9 mouse cellular contexts compared by ENCODE assay signal in the genomic region with DNA sequence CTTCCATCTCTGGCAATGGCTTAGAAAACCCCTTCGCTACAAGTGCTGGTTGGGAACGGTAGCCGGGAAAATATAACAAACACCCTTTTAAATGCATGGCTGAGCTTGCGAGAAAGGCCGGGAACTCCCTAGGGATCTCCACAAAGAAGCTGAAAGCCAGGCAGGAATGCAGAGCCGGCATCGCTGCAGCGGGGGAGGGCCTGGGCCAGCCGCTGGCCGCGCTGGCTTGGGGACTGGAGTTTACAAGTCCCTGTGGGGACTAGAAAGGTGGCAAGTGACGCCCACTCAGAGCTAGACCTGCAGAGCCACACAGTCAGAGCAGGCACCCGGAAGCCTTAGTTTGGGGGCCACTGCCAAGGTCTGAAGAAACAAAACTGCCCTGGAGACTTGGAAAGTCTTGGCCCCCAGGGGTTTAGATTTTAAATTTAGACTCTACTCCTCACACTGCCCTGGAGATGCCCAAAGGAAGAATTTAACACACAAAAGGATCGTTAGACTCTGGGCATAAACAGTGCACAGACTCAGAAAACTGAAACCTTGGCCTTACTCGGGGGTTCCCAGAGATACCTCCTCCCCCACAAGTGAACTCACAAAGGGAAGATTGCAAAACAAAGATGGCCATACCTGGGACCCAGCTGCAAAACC. TPM values are rescaled to one million over a fixed set of nuclear protein-coding genes. Genes with fewer than 3 reads are reported as not detected.
DNase-seq lines count a peak whose midpoint lies in the region; ATAC-seq and TF ChIP-seq lines count a peak whose summit lies in the region.
"Had no signal": no experiment of that assay in that cellular context is flagged by ENCODE, and none has a peak within 500 bp of the region (broad histone marks: within the 10 kb centered on the region; RNA-seq: fewer than 3 reads in every experiment).

No protein-coding gene starts in this region.

- no peak for TF ChIP-seq POLR2A in limb, embryonic 14.5 days (IDR thresholded peaks at IDR 0.05; ENCODE audit: borderline replicate concordance, extremely low read depth, insufficient read depth, insufficient read length)
- no peak for TF ChIP-seq POLR2A in cerebellum, adult 2 months (IDR thresholded peaks at IDR 0.05; ENCODE audit: borderline replicate concordance, insufficient read depth, low read length)

- peak; percentile 97 for DNase-seq in 3134 (ENCODE audit: extremely low read depth, insufficient read length, low spot score)
- DNase-seq in NIH3T3 (ENCODE audit: low read depth), result peak; percentile 89
- DNase-seq in limb, embryonic 14.5 days (ENCODE audit: low spot score), result peak; percentile 65
- DNase-seq in ovary, postnatal 10 days (ENCODE audit: low spot score), result peak; percentile 45
- DNase-seq in cerebellum, adult 2 months, result no peak

- peaks cover 21% of the 10 kb centered on the region for H3K4me1 ChIP-seq in forebrain, embryonic 15.5 days
- H3K4me1 ChIP-seq in hindbrain, embryonic 13.5 days (replicated peaks), result peaks cover 29% of the 10 kb centered on the region
- peaks cover 15% of the 10 kb centered on the region for H3K4me1 ChIP-seq in limb, embryonic 14.5 days (ENCODE audit: control insufficient read depth, insufficient read depth, low read length)
- no peaks in the 10 kb centered on the region for H3K4me1 ChIP-seq in cerebellum, adult 2 months (ENCODE audit: control insufficient read depth, insufficient read depth, low read length)

- no peaks in the 10 kb centered on the region for H3K27me3 ChIP-seq in forebrain, embryonic 15.5 days
- no peaks in the 10 kb centered on the region for H3K27me3 ChIP-seq in hindbrain, embryonic 13.5 days
- H3K27me3 ChIP-seq in limb, embryonic 14.5 days (ENCODE audit: control insufficient read depth, insufficient read depth, low read length), result no peaks in the 10 kb centered on the region
- H3K27me3 ChIP-seq in cerebellum, adult 2 months (ENCODE audit: control insufficient read depth, insufficient read depth, low read length), result no peaks in the 10 kb centered on the region

- H3K9ac ChIP-seq in forebrain, embryonic 15.5 days (replicated peaks), result peak overlapping the region; percentile 10
- H3K9ac ChIP-seq in hindbrain, embryonic 13.5 days, result peak overlapping the region; percentile 55
- H3K9ac ChIP-seq in limb, embryonic 14.5 days (ENCODE audit: low read depth, low read length, severe bottlenecking), result peak overlapping the region; percentile 26

- no peak for TF ChIP-seq CTCF in cerebellum, adult 2 months (IDR thresholded peaks at IDR 0.05; ENCODE audit: borderline replicate concordance, insufficient read depth, low read depth, low read length)

- ATAC-seq in forebrain, embryonic 15.5 days (replicated peaks), result peak; percentile 83
- peak; percentile 68; the same call in 1 of the 2 replicates for ATAC-seq in hindbrain, embryonic 13.5 days (ENCODE audit: low FRiP score)
- peak; percentile 60; the same call in 1 of the 2 replicates for ATAC-seq in limb, embryonic 14.5 days (ENCODE audit: low FRiP score, low read depth)
- ATAC-seq in megakaryocyte-erythroid progenitor cell, adult 5-6 weeks (replicated peaks; ENCODE audit: low FRiP score, low TSS enrichment, poor library complexity, severe bottlenecking), result no peak

- H3K9me3 ChIP-seq in forebrain, embryonic 15.5 days, result 0 out of 2 replicates have a peak, but pooled peaks cover 5% of the 10 kb centered on the region
- no peaks in the 10 kb centered on the region for H3K9me3 ChIP-seq in hindbrain, embryonic 13.5 days
- H3K9me3 ChIP-seq in limb, embryonic 14.5 days (ENCODE audit: control insufficient read depth, low read length), result no peaks in the 10 kb centered on the region

- H3K27ac ChIP-seq in forebrain, embryonic 15.5 days (replicated peaks), result peak overlapping the region; percentile 90
- peak overlapping the region; percentile 94 for H3K27ac ChIP-seq in hindbrain, embryonic 13.5 days
- H3K27ac ChIP-seq in limb, embryonic 14.5 days (replicated peaks; ENCODE audit: low read depth, low read length), result peak overlapping the region; percentile 79
- H3K27ac ChIP-seq in cerebellum, adult 2 months (ENCODE audit: insufficient read depth, low read length), result no peak overlapping the region
- H3K27ac ChIP-seq: macrophage had no signal

- 2% methylated on average over 15 of the region's 15 CpGs for WGBS in forebrain, embryonic 15.5 days
- 2% methylated on average over 15 of the region's 15 CpGs for WGBS in hindbrain, embryonic 13.5 days
- 4% methylated on average over 15 of the region's 15 CpGs for WGBS in limb, embryonic 14.5 days
- WGBS in cerebellum, adult 2 months, result 26% methylated on average over 15 of the region's 15 CpGs

- no peak overlapping the region for H3K4me2 ChIP-seq in forebrain, embryonic 15.5 days (replicated peaks)
- H3K4me2 ChIP-seq in hindbrain, embryonic 13.5 days, result peak overlapping the region; percentile 31
- H3K4me2 ChIP-seq in limb, embryonic 14.5 days (replicated peaks; ENCODE audit: low read depth, low read length, severe bottlenecking), result peak overlapping the region; percentile 18; the same call in 1 of the 2 replicates

- H3K4me3 ChIP-seq in forebrain, embryonic 15.5 days, result no peak overlapping the region
- H3K4me3 ChIP-seq in hindbrain, embryonic 13.5 days, result no peak overlapping the region
- no peak overlapping the region for H3K4me3 ChIP-seq in limb, embryonic 14.5 days (replicated peaks; ENCODE audit: low read length)
- H3K4me3 ChIP-seq in cerebellum, adult 2 months (replicated peaks; ENCODE audit: insufficient read depth, low read depth, low read length), result no peak overlapping the region

- no peaks in the 10 kb centered on the region for H3K36me3 ChIP-seq in forebrain, embryonic 15.5 days
- H3K36me3 ChIP-seq in hindbrain, embryonic 13.5 days, result no peaks in the 10 kb centered on the region
- no peaks in the 10 kb centered on the region for H3K36me3 ChIP-seq in limb, embryonic 14.5 days (ENCODE audit: control insufficient read depth, insufficient read depth, low read length)

RNA-seq across cellular contexts. Expression of gene 1700001O22Rik, which starts 59.4 kb away (rescaled TPM):
- 2.6 and 3.7 TPM in 2 replicates for polyA plus RNA-seq in forebrain, embryonic 15.5 days (2015; fragmentation: Nextera tagmentation; extraction: Ambion mirVana)
- polyA plus RNA-seq in hindbrain, embryonic 13.5 days (2015; fragmentation: Nextera tagmentation; extraction: Ambion mirVana), result 1.7 and 2.4 TPM in 2 replicates
- polyA plus RNA-seq in limb, embryonic 14.5 days (2012; rRNA removed), result 3.3 and 3.4 TPM in 2 replicates
- polyA plus RNA-seq in limb, embryonic 14.5 days (2014; fragmentation: Nextera tagmentation; extraction: Ambion mirVana), result 2.7 and 3.4 TPM in 2 replicates
- polyA plus RNA-seq in cerebellum, adult 2 months (2012; rRNA removed), result 3.8 and 4.7 TPM in 2 replicates
- total RNA-seq in megakaryocyte-erythroid progenitor cell, adult 5-6 weeks (2014; fragmentation: Nextera tagmentation), result 0.54 and 1.2 TPM in 2 replicates
- total RNA-seq in megakaryocyte-erythroid progenitor cell, adult 5-6 weeks (2017), result not detected in 2 replicates
- polyA plus RNA-seq: macrophage had no signal

Comparison
In these comparisons a context has a peak if more than half of its experiments do, and no peak if none do; other contexts are left out.
1. DNase-seq: peak in 3134 (single experiment), NIH3T3 (single experiment), limb, embryonic 14.5 days (single experiment) and ovary, postnatal 10 days (single experiment); none in cerebellum, adult 2 months (0 of 2).
2. Peak in every context shown above with its lines, with median percentiles within 50 percentile points of each other: H3K9ac ChIP-seq.